Mouse (Mus musculus): ENCODE measurements around the gene Medag. TPM values are rescaled to one million over a fixed set of nuclear protein-coding genes. Genes with fewer than 3 reads are reported as not detected.

Gene Medag
- total RNA-seq, 1 experiment: not detected

DNA sequence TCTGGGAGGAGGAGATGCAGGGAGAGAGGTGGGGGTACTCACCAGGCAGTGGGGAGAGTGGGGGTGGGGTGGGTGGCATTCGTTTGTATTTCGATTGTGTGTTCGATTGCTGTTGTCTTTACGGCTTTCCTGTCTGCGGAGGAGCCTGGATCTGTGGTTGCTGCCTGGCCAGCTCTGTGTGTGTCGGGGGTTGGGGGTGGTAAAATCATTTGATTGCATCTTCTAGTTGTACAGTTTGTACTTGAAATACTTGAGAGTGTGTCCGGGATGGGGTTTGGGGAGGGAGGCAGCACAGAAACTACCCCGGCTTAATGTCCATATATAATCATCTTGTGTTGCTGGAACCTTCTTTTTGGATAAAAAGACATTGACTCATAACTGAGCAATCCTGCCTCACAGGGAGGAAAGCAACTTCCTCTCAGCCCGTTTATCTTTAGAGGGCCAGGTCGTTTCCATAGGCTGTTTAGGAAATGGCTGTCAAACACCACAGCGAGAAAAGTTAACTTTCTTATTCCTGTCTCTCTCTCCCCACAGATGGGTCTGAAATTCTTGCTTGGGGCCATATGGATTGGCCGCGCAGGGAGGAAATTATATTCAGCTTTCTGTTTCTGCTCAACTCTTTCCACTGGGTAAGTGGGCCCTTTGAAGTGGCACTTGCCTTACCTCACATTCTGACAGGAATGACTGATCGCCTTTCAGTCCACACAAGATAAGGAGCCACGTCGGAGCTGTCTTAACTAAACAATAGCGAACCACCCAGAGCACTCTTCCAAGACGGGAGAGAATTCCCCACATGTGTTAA is 19.8 kb upstream of the Medag start:
- Histone ChIP-seq H3K4me1 (ENCODE audit: control insufficient read depth in 2 of 2, insufficient read depth in 2 of 2, low read length in 2 of 2, poor library complexity in 1 of 2) (peaks cover 0 to 3% of the 10 kb centered on the region in 2 experiments; a peak in 1 of 4 replicates), H3K4me3 (ENCODE audit: insufficient read depth in 1 of 2, low read depth in 1 of 2, low read length in 2 of 2, poor library complexity in 1 of 2, severe bottlenecking in 1 of 2) (no peak overlapping the region), H3K9me3 (ENCODE audit: control insufficient read depth, insufficient read depth, low read depth, low read length) (no peaks in the 10 kb centered on the region), H3K36me3 (ENCODE audit: control insufficient read depth, insufficient read depth, low read length, poor library complexity, severe bottlenecking) (no peaks in the 10 kb centered on the region), H3K27ac (ENCODE audit: insufficient read depth, low read depth, low read length, poor library complexity, severe bottlenecking) (no peak overlapping the region), H3K9ac (ENCODE audit: insufficient read depth, low read depth, low read length, poor library complexity, severe bottlenecking) (no peak overlapping the region)
- in situ Hi-C loops (cut with MboI; ENCODE audit: low sequenced_read_pairs in 2 of 2, unreplicated experiment in 2 of 2): no loop called here
- DNase-seq (ENCODE audit: low read depth, low spot score): no peak
- TF ChIP-seq ZNF384 (IDR thresholded peaks at IDR 0.05; ENCODE audit: low read depth, low read length) (no peak), MAFK (IDR thresholded peaks at IDR 0.05; ENCODE audit: insufficient read depth, low read depth, low read length) (no peak), ZC3H11A (IDR thresholded peaks at IDR 0.05; ENCODE audit: borderline replicate concordance, low read depth, low read length) (no peak), CHD2 (IDR thresholded peaks at IDR 0.05; ENCODE audit: low read depth, low read length) (no peak)

GRCm38 (mm10) chr5:149392420-149392988 is 19.0 kb upstream of the Medag start:
- H3K27ac ChIP-seq (ENCODE audit: insufficient read depth, low read depth, low read length, poor library complexity, severe bottlenecking): no peak overlapping the region
- no peak for TF ChIP-seq ZNF384 (IDR thresholded peaks at IDR 0.05; ENCODE audit: low read depth, low read length)
- TF ChIP-seq HCFC1 (IDR thresholded peaks at IDR 0.05; ENCODE audit: borderline replicate concordance, insufficient read depth, low read length): no peak
- no peak for TF ChIP-seq MAFK (IDR thresholded peaks at IDR 0.05; ENCODE audit: insufficient read depth, low read depth, low read length)
- TF ChIP-seq CHD2 (IDR thresholded peaks at IDR 0.05; ENCODE audit: low read depth, low read length): no peak
- TF ChIP-seq ZC3H11A (IDR thresholded peaks at IDR 0.05; ENCODE audit: borderline replicate concordance, low read depth, low read length): no peak
- no peak for DNase-seq (ENCODE audit: low read depth, low spot score)
- H3K36me3 ChIP-seq (ENCODE audit: control insufficient read depth, insufficient read depth, low read length, poor library complexity, severe bottlenecking): no peaks in the 10 kb centered on the region
- in situ Hi-C loops (cut with MboI; ENCODE audit: low sequenced_read_pairs in 2 of 2, unreplicated experiment in 2 of 2): no loop called here
- no peak overlapping the region for H3K9ac ChIP-seq (ENCODE audit: insufficient read depth, low read depth, low read length, poor library complexity, severe bottlenecking)
- no peaks in the 10 kb centered on the region for H3K9me3 ChIP-seq (ENCODE audit: control insufficient read depth, insufficient read depth, low read depth, low read length)
- H3K4me3 ChIP-seq (ENCODE audit: insufficient read depth in 1 of 2, low read depth in 1 of 2, low read length in 2 of 2, poor library complexity in 1 of 2, severe bottlenecking in 1 of 2): no peak overlapping the region
- peaks cover 0 to 3% of the 10 kb centered on the region in 2 experiments; a peak in 1 of 4 replicates for H3K4me1 ChIP-seq (ENCODE audit: control insufficient read depth in 2 of 2, insufficient read depth in 2 of 2, low read length in 2 of 2, poor library complexity in 1 of 2)

- no peak overlapping the region for H3K4me3 ChIP-seq (ENCODE audit: insufficient read depth in 1 of 2, low read depth in 1 of 2, low read length in 2 of 2, poor library complexity in 1 of 2, severe bottlenecking in 1 of 2)
- no peaks in the 10 kb centered on the region for H3K36me3 ChIP-seq (ENCODE audit: control insufficient read depth, insufficient read depth, low read length, poor library complexity, severe bottlenecking)
- H3K9ac ChIP-seq (ENCODE audit: insufficient read depth, low read depth, low read length, poor library complexity, severe bottlenecking): no peak overlapping the region
- DNase-seq (ENCODE audit: low read depth, low spot score): no peak
- H3K9me3 ChIP-seq (ENCODE audit: control insufficient read depth, insufficient read depth, low read depth, low read length): no peaks in the 10 kb centered on the region
- no peaks in the 10 kb centered on the region; a peak in 1 of 4 replicates for H3K4me1 ChIP-seq (ENCODE audit: control insufficient read depth in 2 of 2, insufficient read depth in 2 of 2, low read length in 2 of 2, poor library complexity in 1 of 2)
- H3K27ac ChIP-seq (ENCODE audit: insufficient read depth, low read depth, low read length, poor library complexity, severe bottlenecking): no peak overlapping the region
- in situ Hi-C loops (cut with MboI; ENCODE audit: low sequenced_read_pairs in 2 of 2, unreplicated experiment in 2 of 2): no loop called here
- TF ChIP-seq ZC3H11A (IDR thresholded peaks at IDR 0.05; ENCODE audit: borderline replicate concordance, low read depth, low read length) (no peak), CHD2 (IDR thresholded peaks at IDR 0.05; ENCODE audit: low read depth, low read length) (no peak), HCFC1 (IDR thresholded peaks at IDR 0.05; ENCODE audit: borderline replicate concordance, insufficient read depth, low read length) (no peak), ZNF384 (IDR thresholded peaks at IDR 0.05; ENCODE audit: low read depth, low read length) (no peak)
Measured at GRCm38 (mm10) chr5:149401446-149401975, 10.0 kb upstream of the Medag start.

DNA sequence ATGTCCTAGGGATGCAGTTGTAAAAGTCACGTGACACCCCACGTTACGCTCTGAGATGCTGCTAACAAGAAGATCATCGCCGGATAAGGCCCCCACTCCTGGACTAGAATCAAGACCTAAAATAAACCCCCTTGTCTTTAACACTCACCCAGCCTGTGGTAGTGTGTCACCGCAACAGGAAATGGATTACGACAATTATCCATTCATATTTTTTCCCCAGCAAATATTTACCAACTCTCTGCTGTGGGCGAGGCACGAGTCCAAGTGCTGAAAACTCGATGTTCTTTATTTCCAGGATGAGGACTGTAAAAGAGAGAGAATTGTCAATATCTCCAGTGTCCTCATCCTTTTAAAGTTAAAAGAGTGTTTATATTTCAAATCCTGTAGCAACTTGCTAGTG is 9.5 kb upstream of the Medag start:
- Histone ChIP-seq H3K27ac (ENCODE audit: insufficient read depth, low read depth, low read length, poor library complexity, severe bottlenecking) (no peak overlapping the region), H3K4me3 (ENCODE audit: insufficient read depth in 1 of 2, low read depth in 1 of 2, low read length in 2 of 2, poor library complexity in 1 of 2, severe bottlenecking in 1 of 2) (no peak overlapping the region)
- in situ Hi-C loops (cut with MboI; ENCODE audit: low sequenced_read_pairs in 2 of 2, unreplicated experiment in 2 of 2): no loop called here

More for the DNA sequence above, 9.5 kb upstream of the Medag start:
- Histone ChIP-seq H3K4me1 (ENCODE audit: control insufficient read depth in 2 of 2, insufficient read depth in 2 of 2, low read length in 2 of 2, poor library complexity in 1 of 2) (no peaks in the 10 kb centered on the region; a peak in 1 of 4 replicates), H3K9ac (ENCODE audit: insufficient read depth, low read depth, low read length, poor library complexity, severe bottlenecking) (no peak overlapping the region), H3K36me3 (ENCODE audit: control insufficient read depth, insufficient read depth, low read length, poor library complexity, severe bottlenecking) (no peaks in the 10 kb centered on the region), H3K9me3 (ENCODE audit: control insufficient read depth, insufficient read depth, low read depth, low read length) (no peaks in the 10 kb centered on the region)
- no peak for TF ChIP-seq HCFC1 (IDR thresholded peaks at IDR 0.05; ENCODE audit: borderline replicate concordance, insufficient read depth, low read length)
- TF ChIP-seq ZNF384 (IDR thresholded peaks at IDR 0.05; ENCODE audit: low read depth, low read length): no peak
- no peak for TF ChIP-seq CHD2 (IDR thresholded peaks at IDR 0.05; ENCODE audit: low read depth, low read length)
- TF ChIP-seq ZC3H11A (IDR thresholded peaks at IDR 0.05; ENCODE audit: borderline replicate concordance, low read depth, low read length): no peak
- TF ChIP-seq MAFK (IDR thresholded peaks at IDR 0.05; ENCODE audit: insufficient read depth, low read depth, low read length): no peak
- no peak for DNase-seq (ENCODE audit: low read depth, low spot score)

Measured in ES-E14 (cell line).